Mouse (Mus musculus) stomach, postnatal 0 days (tissue): ENCODE results near the gene Myzap.

ENCODE experiments used
- CTCF ChIP-seq: IDR thresholded peaks from 2 replicates; pipeline ENCODE4 v1.5.1; 2016; ENCODE audit warnings: antibody characterized with exemption, low read depth, mild to moderate bottlenecking, moderate library complexity
- EP300 ChIP-seq: optimal IDR thresholded peaks from 2 replicates; pipeline ENCODE3; 2016; ENCODE audit warnings: antibody characterized with exemption

DNA sequence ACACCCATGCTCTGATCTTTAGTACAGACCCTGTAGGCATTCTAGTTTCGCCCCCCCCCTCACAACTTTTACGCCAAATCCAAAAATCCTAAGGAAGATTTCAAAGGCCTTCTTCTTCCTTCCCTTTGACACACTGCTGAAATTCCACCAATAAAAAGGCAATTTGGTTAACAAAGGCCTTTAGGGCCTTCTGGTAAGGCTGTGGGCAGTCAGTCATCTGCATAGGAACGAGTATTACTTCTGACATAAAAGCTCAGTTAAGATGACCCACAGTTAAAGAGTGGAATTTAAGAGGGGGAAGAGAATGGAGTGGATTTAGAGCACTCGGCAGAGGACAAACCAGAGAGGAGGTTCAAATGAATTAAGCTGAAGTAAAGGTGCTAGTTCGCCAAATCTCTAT is 98.4 kb downstream of the Myzap start:
- TF ChIP-seq CTCF (no peak), EP300 (no peak)
